Mouse (Mus musculus) CD8-positive naive resting alpha-beta T cell, adult 2 months (primary cell): Measurements from ENCODE around the gene Cecr2.

Experiments
- DNase-seq, 2 experiments: peaks; one replicate each; pipeline ENCODE4 v3.0.0; 2022; ENCODE audit warnings: low read depth in 2 of 2, low spot score in 2 of 2

The Cecr2 gene

GRCm38 (mm10) chr6:120667422-120667781 is 1.2 kb downstream of the Cecr2 start:
- DNase-seq, result no peak

GRCm38 (mm10) chr6:120667911-120668310 is 1.7 kb downstream of the Cecr2 start:
- DNase-seq, result no peak

- DNase-seq, result no peak
Observed at GRCm38 (mm10) chr6:120674121-120674520, 8.0 kb downstream of the Cecr2 start.

GRCm38 (mm10) chr6:120674881-120675280 is 8.7 kb downstream of the Cecr2 start:
- DNase-seq, result no peak

- DNase-seq, result no peak
Observed at GRCm38 (mm10) chr6:120675979-120676378, 9.8 kb downstream of the Cecr2 start.

- no peak for DNase-seq
Observed at GRCm38 (mm10) chr6:120683351-120683750, 17.2 kb downstream of the Cecr2 start.

- DNase-seq, result no peak
Observed at GRCm38 (mm10) chr6:120684750-120685149, 18.6 kb downstream of the Cecr2 start.

- DNase-seq, result no peak
Observed at GRCm38 (mm10) chr6:120686872-120687650, 20.9 kb downstream of the Cecr2 start.

- no peak for DNase-seq
Observed at GRCm38 (mm10) chr6:120700221-120700620, 34.1 kb downstream of the Cecr2 start.

- DNase-seq, result no peak
Observed at GRCm38 (mm10) chr6:120704376-120704775, 38.2 kb downstream of the Cecr2 start.

- no peak for DNase-seq
Observed at GRCm38 (mm10) chr6:120708759-120709158, 42.6 kb downstream of the Cecr2 start.

- no peak for DNase-seq
Observed at GRCm38 (mm10) chr6:120714806-120715205, 48.6 kb downstream of the Cecr2 start.

GRCm38 (mm10) chr6:120715227-120715626 is 49.1 kb downstream of the Cecr2 start:
- DNase-seq, result no peak

GRCm38 (mm10) chr6:120715851-120716250 is 49.7 kb downstream of the Cecr2 start:
- DNase-seq, result no peak

GRCm38 (mm10) chr6:120716531-120716984 is 50.4 kb downstream of the Cecr2 start:
- no peak for DNase-seq

- no peak for DNase-seq
Observed at GRCm38 (mm10) chr6:120725986-120726385, 59.8 kb downstream of the Cecr2 start.

- no peak for DNase-seq
Observed at GRCm38 (mm10) chr6:120736011-120736410, 69.8 kb downstream of the Cecr2 start.

GRCm38 (mm10) chr6:120736566-120736965 is 70.4 kb downstream of the Cecr2 start:
- peak in 1 of 2 experiments; percentile 19 for DNase-seq

- DNase-seq, result no peak
Observed at GRCm38 (mm10) chr6:120743130-120743529, 77.0 kb downstream of the Cecr2 start.

GRCm38 (mm10) chr6:120744266-120744665 is 78.1 kb downstream of the Cecr2 start:
- DNase-seq, result no peak

- DNase-seq, result no peak
Observed at GRCm38 (mm10) chr6:120746416-120746815, 80.2 kb downstream of the Cecr2 start.

GRCm38 (mm10) chr6:120761151-120761550 is 95.0 kb downstream of the Cecr2 start:
- no peak for DNase-seq

- no peak for DNase-seq
Observed at GRCm38 (mm10) chr6:120769972-120770371, 103.8 kb downstream of the Cecr2 start.
